Mouse (Mus musculus): Measurements from ENCODE around the gene Hcn2. TPM values are rescaled to one million over a fixed set of nuclear protein-coding genes. Genes with fewer than 3 reads are reported as not detected.

The Hcn2 gene
- total and polyA plus RNA-seq, 2 experiments from 2014 or later, result 5.5 to 92.6 TPM

GRCm38 (mm10) chr10:79687513-79687912 is 28.9 kb upstream of the Hcn2 start:
- Histone ChIP-seq H3K27ac (no peak overlapping the region), H3K9me3 (ENCODE audit: low read length) (no peaks in the 10 kb centered on the region), H3K9ac (replicated peaks; ENCODE audit: low read length) (no peak overlapping the region), H3K27me3 (ENCODE audit: insufficient read depth, low read length) (no peaks in the 10 kb centered on the region), H3K4me1 (ENCODE audit: insufficient read depth, low read length) (peaks cover 10% of the 10 kb centered on the region), H3K36me3 (ENCODE audit: insufficient read depth, low read length) (peaks cover 44% of the 10 kb centered on the region), H3K4me2 (ENCODE audit: low read depth, low read length) (no peak overlapping the region), H3K4me3 (ENCODE audit: low read length) (no peak overlapping the region)
- WGBS, result 96% methylated on average over 6 of the region's 6 CpGs
- no peak for ATAC-seq
- DNase-seq (ENCODE audit: low spot score), result no peak
- no peak for TF ChIP-seq CTCF (IDR thresholded peaks at IDR 0.05; ENCODE audit: low read depth)

GRCm38 (mm10) chr10:79688720-79689119 is 27.7 kb upstream of the Hcn2 start, which contains the start of gene Gzmm:
Gene Gzmm, plus strand, starts transcription at chr10:79689020.
- peaks cover 1% of the 10 kb centered on the region for H3K4me1 ChIP-seq (ENCODE audit: insufficient read depth, low read length)
- TF ChIP-seq CTCF (IDR thresholded peaks at IDR 0.05; ENCODE audit: low read depth), result no peak
- H3K9me3 ChIP-seq (ENCODE audit: low read length), result no peaks in the 10 kb centered on the region
- H3K4me2 ChIP-seq (ENCODE audit: low read depth, low read length), result no peak within 1 kb of the TSS
- no peaks in the 10 kb centered on the region for H3K27me3 ChIP-seq (ENCODE audit: insufficient read depth, low read length)
- no peak within 1 kb of the TSS for H3K4me3 ChIP-seq (ENCODE audit: low read length)
- no peak within 1 kb of the TSS for H3K9ac ChIP-seq (replicated peaks; ENCODE audit: low read length)
- no peak for DNase-seq (ENCODE audit: low spot score)
- ATAC-seq, result no peak
- H3K36me3 ChIP-seq (ENCODE audit: insufficient read depth, low read length), result peaks cover 44% of the 10 kb centered on the region
- 83% methylated on average over 4 of the region's 4 CpGs for WGBS
- H3K27ac ChIP-seq, result no peak within 1 kb of the TSS

- DNase-seq (ENCODE audit: low spot score) (no peak), ATAC-seq (no peak)
- Histone ChIP-seq H3K36me3 (ENCODE audit: insufficient read depth, low read length) (peaks cover 43% of the 10 kb centered on the region), H3K4me3 (ENCODE audit: low read length) (no peak overlapping the region), H3K9ac (replicated peaks; ENCODE audit: low read length) (no peak overlapping the region), H3K27me3 (ENCODE audit: insufficient read depth, low read length) (no peaks in the 10 kb centered on the region), H3K4me1 (ENCODE audit: insufficient read depth, low read length) (no peaks in the 10 kb centered on the region), H3K4me2 (ENCODE audit: low read depth, low read length) (no peak overlapping the region), H3K9me3 (ENCODE audit: low read length) (no peaks in the 10 kb centered on the region), H3K27ac (no peak overlapping the region)
- 92% methylated on average over 3 of the region's 3 CpGs for WGBS
- no peak for TF ChIP-seq CTCF (IDR thresholded peaks at IDR 0.05; ENCODE audit: low read depth)
Measured at GRCm38 (mm10) chr10:79689178-79689577, 27.3 kb upstream of the Hcn2 start.

DNA sequence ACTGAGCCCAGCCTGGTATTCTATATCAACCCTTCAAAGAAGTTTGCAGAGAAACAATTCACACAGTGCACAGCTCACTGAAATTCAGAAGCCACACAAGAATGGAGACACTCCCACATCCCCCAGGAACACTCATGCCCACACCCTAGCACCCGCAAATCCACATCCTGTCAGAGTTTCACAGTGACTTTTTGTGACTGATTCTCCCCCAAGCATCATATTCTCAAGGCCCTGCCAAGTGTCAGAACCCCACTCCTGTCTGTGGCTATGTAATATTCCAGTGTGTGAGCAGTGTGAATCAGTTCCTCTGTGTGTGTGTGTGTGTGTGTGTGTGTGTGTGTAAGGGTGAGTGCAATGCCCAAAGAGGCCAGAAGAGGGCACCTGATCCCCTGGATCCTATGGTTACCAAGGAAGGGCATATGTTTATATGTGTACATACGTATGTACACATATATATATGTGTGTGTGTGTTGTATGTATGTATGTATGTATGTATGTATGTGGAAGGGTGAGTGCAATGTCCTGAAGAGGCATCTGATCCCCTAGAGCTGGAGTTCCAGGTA is 24.4 kb upstream of the Hcn2 start:
- DNase-seq (ENCODE audit: low spot score) (no peak), ATAC-seq (no peak)
- Histone ChIP-seq H3K4me3 (ENCODE audit: low read length) (no peak overlapping the region), H3K9me3 (ENCODE audit: low read length) (no peaks in the 10 kb centered on the region), H3K27me3 (ENCODE audit: insufficient read depth, low read length) (no peaks in the 10 kb centered on the region), H3K36me3 (ENCODE audit: insufficient read depth, low read length) (peaks cover 15% of the 10 kb centered on the region), H3K9ac (replicated peaks; ENCODE audit: low read length) (no peak overlapping the region), H3K4me2 (ENCODE audit: low read depth, low read length) (no peak overlapping the region), H3K27ac (no peak overlapping the region), H3K4me1 (ENCODE audit: insufficient read depth, low read length) (no peaks in the 10 kb centered on the region)
- 97% methylated on average over 2 of the region's 2 CpGs for WGBS
- peak; percentile 46; the same call in 1 of the 2 replicates for TF ChIP-seq CTCF (IDR thresholded peaks at IDR 0.05; ENCODE audit: low read depth)

DNA sequence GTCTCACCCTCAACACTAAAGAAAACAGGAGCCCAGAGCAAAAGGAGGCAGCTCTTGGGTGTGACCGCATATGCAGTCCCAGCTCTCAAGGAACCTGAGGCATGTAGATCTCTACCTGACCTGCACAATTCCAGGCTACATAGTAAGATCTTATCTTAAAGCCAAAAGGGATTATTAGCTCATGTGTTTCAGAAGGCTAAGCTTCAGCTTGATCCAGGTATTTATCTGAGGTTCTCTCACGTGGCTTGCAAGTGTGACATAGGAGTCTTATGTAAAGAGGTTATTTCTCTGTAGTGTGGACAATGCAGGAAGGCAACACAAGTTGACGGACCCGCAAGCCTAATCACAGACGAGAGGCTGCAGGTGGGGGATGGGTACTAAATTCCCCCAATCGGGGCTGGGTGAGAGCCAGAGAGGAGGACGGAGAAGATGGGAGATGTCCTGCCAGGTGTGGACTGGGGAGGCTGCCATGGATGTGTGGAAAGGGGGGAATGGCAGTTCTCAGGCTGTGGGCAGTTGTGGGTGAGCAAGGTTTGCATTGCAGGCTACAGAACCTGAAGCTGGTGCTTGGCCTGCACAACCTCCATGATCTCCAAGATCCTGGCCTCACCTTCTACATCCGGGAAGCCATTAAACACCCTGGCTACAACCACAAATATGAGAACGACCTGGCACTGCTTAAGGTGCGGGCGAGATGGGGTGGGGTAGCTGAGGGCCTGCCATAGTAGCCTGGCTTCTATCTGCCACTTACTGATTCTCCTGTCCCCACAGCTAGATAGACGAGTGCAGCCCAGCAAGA is 22.7 kb upstream of the Hcn2 start:
- 66% methylated on average over 12 of the region's 12 CpGs for WGBS
- ATAC-seq, result no peak
- no peak overlapping the region for H3K9ac ChIP-seq (replicated peaks; ENCODE audit: low read length)

DNA sequence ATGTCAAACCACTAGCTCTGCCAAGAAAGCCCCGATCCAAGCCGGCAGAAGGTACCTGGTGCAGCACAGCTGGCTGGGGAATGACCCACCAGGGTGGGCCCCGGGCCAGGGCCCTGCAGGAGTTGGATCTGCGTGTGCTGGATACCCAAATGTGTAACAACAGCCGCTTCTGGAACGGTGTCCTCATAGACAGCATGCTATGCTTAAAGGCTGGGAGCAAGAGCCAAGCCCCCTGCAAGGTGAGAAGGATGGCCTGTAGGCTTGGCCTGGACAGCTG is 22.1 kb upstream of the Hcn2 start:
- H3K4me2 ChIP-seq (ENCODE audit: low read depth, low read length), result no peak overlapping the region
- no peak overlapping the region for H3K27ac ChIP-seq
- WGBS, result 51% methylated on average over 6 of the region's 6 CpGs
- no peak for DNase-seq (ENCODE audit: low spot score)
- TF ChIP-seq CTCF (IDR thresholded peaks at IDR 0.05; ENCODE audit: low read depth), result no peak
- H3K9me3 ChIP-seq (ENCODE audit: low read length), result no peaks in the 10 kb centered on the region
- no peaks in the 10 kb centered on the region for H3K36me3 ChIP-seq (ENCODE audit: insufficient read depth, low read length)
- H3K4me3 ChIP-seq (ENCODE audit: low read length), result no peak overlapping the region
- ATAC-seq, result no peak
- no peak overlapping the region for H3K9ac ChIP-seq (replicated peaks; ENCODE audit: low read length)
- no peaks in the 10 kb centered on the region for H3K27me3 ChIP-seq (ENCODE audit: insufficient read depth, low read length)
- no peaks in the 10 kb centered on the region for H3K4me1 ChIP-seq (ENCODE audit: insufficient read depth, low read length)

More for the DNA sequence above, 22.7 kb upstream of the Hcn2 start:
- H3K27me3 ChIP-seq (ENCODE audit: insufficient read depth, low read length), result no peaks in the 10 kb centered on the region
- no peaks in the 10 kb centered on the region for H3K4me1 ChIP-seq (ENCODE audit: insufficient read depth, low read length)
- no peak overlapping the region for H3K4me2 ChIP-seq (ENCODE audit: low read depth, low read length)
- no peak for TF ChIP-seq CTCF (IDR thresholded peaks at IDR 0.05; ENCODE audit: low read depth)
- H3K9me3 ChIP-seq (ENCODE audit: low read length), result no peaks in the 10 kb centered on the region
- H3K27ac ChIP-seq, result no peak overlapping the region
- no peak for DNase-seq (ENCODE audit: low spot score)
- no peak overlapping the region for H3K4me3 ChIP-seq (ENCODE audit: low read length)
- H3K36me3 ChIP-seq (ENCODE audit: insufficient read depth, low read length), result no peaks in the 10 kb centered on the region; the same call in 1 of the 2 replicates
